Mouse (Mus musculus): ENCODE results near the gene Kcnh3. TPM values are rescaled to one million over a fixed set of nuclear protein-coding genes. Genes with fewer than 3 reads are reported as not detected.

Kcnh3 gene
- polyA plus RNA-seq, 1 experiment from 2014 or later = not detected

DNA sequence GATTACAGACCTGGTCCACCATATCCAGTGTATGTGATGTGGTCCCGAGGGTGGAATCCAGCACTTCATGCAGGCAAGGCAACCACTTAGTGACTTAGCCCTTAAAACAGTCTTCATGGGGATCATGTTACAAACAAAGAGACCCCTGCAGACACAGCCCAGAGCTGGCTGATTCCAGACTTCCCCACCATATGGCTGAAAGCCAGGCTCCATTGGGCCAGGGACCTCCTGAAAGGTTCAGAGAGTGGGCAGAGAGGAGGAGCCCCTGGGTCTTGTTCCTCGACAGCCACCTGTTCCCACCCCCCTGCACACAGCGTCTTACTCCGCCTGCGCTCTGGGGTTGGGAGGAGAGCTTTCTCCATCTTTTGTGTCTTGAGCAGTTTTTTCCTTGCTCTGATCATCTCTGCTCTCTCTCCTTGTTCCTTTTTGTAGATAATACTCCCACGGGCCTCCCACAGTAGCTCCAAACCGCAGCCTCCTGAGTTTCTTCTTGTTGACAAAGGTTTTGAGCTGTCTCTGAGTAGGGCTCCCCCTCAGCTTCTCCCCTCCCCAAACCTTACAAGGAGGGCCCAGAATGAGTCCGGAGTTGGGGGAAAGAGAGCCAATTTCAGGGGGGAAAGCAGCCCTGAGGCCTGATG, 3.2 kb upstream of the Kcnh3 start:
- ATAC-seq = no peak
- WGBS (ENCODE audit: insufficient replicate concordance) = 19% methylated on average over 8 of the region's 8 CpGs
- H3K27ac ChIP-seq = no peak overlapping the region
- peaks cover 78% of the 10 kb centered on the region for H3K27me3 ChIP-seq (replicated peaks)
- no peak overlapping the region for H3K4me3 ChIP-seq
- no peaks in the 10 kb centered on the region for H3K9me3 ChIP-seq (replicated peaks)
- no peaks in the 10 kb centered on the region for H3K36me3 ChIP-seq
- no peak overlapping the region for H3K9ac ChIP-seq
- peaks cover 36% of the 10 kb centered on the region for H3K4me1 ChIP-seq
- no peak overlapping the region for H3K4me2 ChIP-seq

- H3K4me3 ChIP-seq = peak overlapping the region; percentile 52
- no peaks in the 10 kb centered on the region for H3K36me3 ChIP-seq
- no peak overlapping the region for H3K9ac ChIP-seq
- H3K27ac ChIP-seq = no peak overlapping the region
- peaks cover 27% of the 10 kb centered on the region for H3K4me1 ChIP-seq
- H3K27me3 ChIP-seq (replicated peaks) = peaks cover 94% of the 10 kb centered on the region
- H3K9me3 ChIP-seq (replicated peaks) = no peaks in the 10 kb centered on the region
- peak overlapping the region; percentile 73 for H3K4me2 ChIP-seq
- WGBS (ENCODE audit: insufficient replicate concordance) = 8% methylated on average over 18 of the region's 18 CpGs
- no peak for ATAC-seq
These were observed 1.7 kb upstream of the Kcnh3 start for GRCm38 (mm10) chr15:99222794-99223584.

- WGBS (ENCODE audit: insufficient replicate concordance) = 3% methylated on average over 46 of the region's 46 CpGs
- Histone ChIP-seq H3K27ac (no peak overlapping the region), H3K9me3 (replicated peaks) (no peaks in the 10 kb centered on the region), H3K27me3 (replicated peaks) (peaks cover 96% of the 10 kb centered on the region), H3K4me2 (peak overlapping the region; percentile 73), H3K4me1 (peaks cover 21% of the 10 kb centered on the region), H3K36me3 (no peaks in the 10 kb centered on the region), H3K9ac (no peak overlapping the region), H3K4me3 (peak overlapping the region; percentile 52)
- no peak for ATAC-seq
These were observed 965 bp upstream of the Kcnh3 start for GRCm38 (mm10) chr15:99223585-99224207.

DNA sequence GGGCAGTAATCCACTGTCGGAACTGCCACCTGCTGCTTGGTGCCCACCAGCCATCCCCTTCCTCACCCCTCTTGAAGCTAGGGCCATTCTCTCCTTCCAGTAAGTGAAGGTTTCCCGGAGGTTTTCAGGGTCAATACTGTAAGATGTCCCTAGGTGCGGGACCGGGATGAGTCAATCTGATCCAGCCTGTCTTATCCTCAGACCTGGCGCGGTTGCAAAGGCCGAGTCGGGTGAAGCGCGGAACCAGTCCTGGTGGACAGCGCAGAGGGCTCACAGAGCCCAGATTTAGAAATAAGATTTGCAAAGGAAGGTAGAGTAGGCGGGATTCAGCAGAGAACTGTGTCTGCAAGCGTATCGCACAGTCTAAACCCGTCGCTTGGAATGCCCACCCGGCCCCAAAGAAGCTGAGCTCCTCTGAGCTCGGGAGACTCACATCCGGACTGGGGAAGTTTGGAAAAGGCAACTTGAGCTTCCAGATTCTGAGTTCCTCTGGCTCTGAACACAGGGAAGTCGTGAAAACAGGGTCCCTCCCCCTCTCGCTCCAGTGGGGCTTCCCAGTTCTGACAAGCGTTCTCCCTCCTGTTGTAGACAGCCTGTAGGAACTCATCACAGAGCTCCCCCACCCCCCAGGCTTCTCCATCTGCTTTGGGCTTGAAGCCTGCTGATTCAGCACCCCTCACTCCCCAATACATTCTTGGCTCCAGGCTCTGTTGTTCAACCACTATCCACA, 585 bp downstream of the Kcnh3 start:
- Histone ChIP-seq H3K36me3 (no peaks in the 10 kb centered on the region), H3K4me2 (peak overlapping the region; percentile 73), H3K9me3 (replicated peaks) (no peaks in the 10 kb centered on the region), H3K4me3 (peak overlapping the region; percentile 52), H3K27me3 (replicated peaks) (peaks cover 100% of the 10 kb centered on the region), H3K9ac (no peak overlapping the region), H3K27ac (no peak overlapping the region), H3K4me1 (peaks cover 21% of the 10 kb centered on the region)
- 2% methylated on average over 22 of the region's 22 CpGs for WGBS (ENCODE audit: insufficient replicate concordance)
- no peak for ATAC-seq

DNA sequence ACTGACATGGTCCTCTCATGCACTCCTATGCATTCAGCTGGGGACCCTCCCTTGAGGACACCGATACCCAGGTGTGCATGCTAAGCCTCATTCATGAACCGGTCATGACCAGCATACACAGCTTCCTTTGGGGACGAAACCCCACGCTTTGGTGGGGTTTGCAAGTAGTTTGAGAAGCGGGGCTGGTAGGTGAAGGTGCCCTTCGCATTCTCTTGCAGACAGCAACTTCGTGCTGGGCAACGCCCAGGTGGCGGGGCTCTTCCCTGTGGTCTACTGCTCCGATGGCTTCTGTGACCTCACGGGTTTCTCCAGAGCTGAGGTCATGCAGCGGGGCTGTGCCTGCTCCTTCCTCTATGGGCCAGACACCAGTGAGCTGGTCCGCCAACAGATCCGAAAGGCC, 1.4 kb downstream of the Kcnh3 start:
- Histone ChIP-seq H3K27me3 (replicated peaks) (peaks cover 100% of the 10 kb centered on the region), H3K9me3 (replicated peaks) (no peaks in the 10 kb centered on the region), H3K4me2 (no peak overlapping the region), H3K36me3 (no peaks in the 10 kb centered on the region), H3K9ac (no peak overlapping the region), H3K4me1 (peaks cover 21% of the 10 kb centered on the region), H3K27ac (no peak overlapping the region), H3K4me3 (no peak overlapping the region)
- 18% methylated on average over 14 of the region's 14 CpGs for WGBS (ENCODE audit: insufficient replicate concordance)
- no peak for ATAC-seq

- H3K9ac ChIP-seq = no peak overlapping the region
- ATAC-seq = no peak
- H3K9me3 ChIP-seq (replicated peaks) = no peaks in the 10 kb centered on the region
- WGBS (ENCODE audit: insufficient replicate concordance) = 56% methylated on average over 10 of the region's 10 CpGs
- peaks cover 6% of the 10 kb centered on the region; the same call in 1 of the 2 replicates for H3K4me1 ChIP-seq
- H3K36me3 ChIP-seq = no peaks in the 10 kb centered on the region
- no peak overlapping the region for H3K4me2 ChIP-seq
- H3K4me3 ChIP-seq = no peak overlapping the region
- H3K27me3 ChIP-seq (replicated peaks) = peaks cover 84% of the 10 kb centered on the region
- H3K27ac ChIP-seq = no peak overlapping the region
These were observed 7.3 kb downstream of the Kcnh3 start for GRCm38 (mm10) chr15:99231998-99232397.

DNA sequence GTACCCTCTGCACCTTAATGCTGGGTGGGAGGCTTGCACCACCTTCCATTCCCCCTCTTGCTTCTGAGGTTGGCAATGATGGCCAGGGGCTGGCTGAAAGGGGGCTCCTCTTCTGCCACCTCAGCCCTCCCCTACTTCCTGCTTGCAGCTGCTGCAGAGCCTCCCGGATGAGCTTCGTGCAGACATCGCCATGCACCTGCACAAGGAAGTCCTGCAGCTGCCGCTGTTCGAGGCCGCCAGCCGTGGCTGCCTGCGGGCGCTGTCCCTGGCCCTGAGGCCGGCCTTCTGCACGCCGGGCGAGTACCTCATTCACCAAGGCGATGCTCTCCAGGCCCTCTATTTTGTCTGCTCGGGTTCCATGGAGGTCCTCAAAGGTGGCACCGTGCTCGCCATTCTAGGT, 9.1 kb downstream of the Kcnh3 start:
- peaks cover 6% of the 10 kb centered on the region; the same call in 1 of the 2 replicates for H3K4me1 ChIP-seq
- no peaks in the 10 kb centered on the region for H3K36me3 ChIP-seq
- no peak overlapping the region for H3K27ac ChIP-seq
- 42% methylated on average over 17 of the region's 17 CpGs for WGBS (ENCODE audit: insufficient replicate concordance)
- H3K9ac ChIP-seq = no peak overlapping the region
- no peak overlapping the region for H3K4me2 ChIP-seq
- H3K9me3 ChIP-seq (replicated peaks) = no peaks in the 10 kb centered on the region
- ATAC-seq = no peak
- H3K27me3 ChIP-seq (replicated peaks) = peaks cover 67% of the 10 kb centered on the region
- H3K4me3 ChIP-seq = no peak overlapping the region

GRCm38 (mm10) chr15:99234326-99235010, 9.8 kb downstream of the Kcnh3 start:
- peak; percentile 46 for ATAC-seq
- no peak overlapping the region for H3K4me2 ChIP-seq
- no peak overlapping the region for H3K27ac ChIP-seq
- H3K9me3 ChIP-seq (replicated peaks) = no peaks in the 10 kb centered on the region
- peaks cover 6% of the 10 kb centered on the region; the same call in 1 of the 2 replicates for H3K4me1 ChIP-seq
- no peak overlapping the region for H3K4me3 ChIP-seq
- WGBS (ENCODE audit: insufficient replicate concordance) = 43% methylated on average over 12 of the region's 12 CpGs
- peaks cover 59% of the 10 kb centered on the region for H3K27me3 ChIP-seq (replicated peaks)
- no peak overlapping the region for H3K9ac ChIP-seq
- H3K36me3 ChIP-seq = no peaks in the 10 kb centered on the region

GRCm38 (mm10) chr15:99238006-99238405, 13.3 kb downstream of the Kcnh3 start:
- H3K36me3 ChIP-seq = peaks cover 20% of the 10 kb centered on the region
- H3K9ac ChIP-seq = no peak overlapping the region
- peaks cover 6% of the 10 kb centered on the region; the same call in 1 of the 2 replicates for H3K4me1 ChIP-seq
- no peak overlapping the region for H3K4me2 ChIP-seq
- no peak overlapping the region for H3K27ac ChIP-seq
- ATAC-seq = no peak
- H3K27me3 ChIP-seq (replicated peaks) = peaks cover 24% of the 10 kb centered on the region
- WGBS (ENCODE audit: insufficient replicate concordance) = 54% methylated on average over 11 of the region's 11 CpGs
- H3K4me3 ChIP-seq = no peak overlapping the region
- H3K9me3 ChIP-seq (replicated peaks) = no peaks in the 10 kb centered on the region

DNA sequence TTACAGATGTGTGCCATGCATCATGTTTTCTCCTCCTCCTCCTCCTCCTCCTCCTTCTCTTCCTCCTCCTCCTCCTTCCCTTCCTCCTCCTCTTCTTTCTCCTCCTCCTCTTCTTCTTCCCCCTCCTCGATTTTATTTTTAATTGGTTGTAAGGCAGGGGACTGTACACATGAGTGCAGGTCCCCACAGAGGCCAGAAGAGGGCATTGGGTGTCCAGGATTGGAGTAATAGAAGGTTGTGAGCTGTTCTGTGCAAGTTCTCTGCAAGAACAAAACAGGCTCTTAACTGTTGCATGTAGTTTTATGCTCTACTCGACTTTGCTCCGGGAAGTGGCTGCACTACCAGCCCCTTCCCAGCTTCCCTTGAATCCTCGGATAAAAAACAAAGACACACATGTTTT, 15.5 kb downstream of the Kcnh3 start:
- Histone ChIP-seq H3K27ac (no peak overlapping the region), H3K4me3 (no peak overlapping the region), H3K9me3 (replicated peaks) (no peaks in the 10 kb centered on the region), H3K4me2 (no peak overlapping the region), H3K9ac (no peak overlapping the region), H3K27me3 (replicated peaks) (peaks cover 4% of the 10 kb centered on the region; the same call in 1 of the 2 replicates), H3K36me3 (peaks cover 41% of the 10 kb centered on the region), H3K4me1 (no peaks in the 10 kb centered on the region)
- 56% methylated on average over 4 of the region's 4 CpGs for whole genome bisulfite sequencing (ENCODE audit: insufficient replicate concordance)
- ATAC-seq = no peak

GRCm38 (mm10) chr15:99241249-99241648, 16.6 kb downstream of the Kcnh3 start:
- H3K9me3 ChIP-seq (replicated peaks) = no peaks in the 10 kb centered on the region
- H3K36me3 ChIP-seq = peaks cover 52% of the 10 kb centered on the region
- H3K4me3 ChIP-seq = no peak overlapping the region
- H3K9ac ChIP-seq = no peak overlapping the region
- H3K4me2 ChIP-seq = no peak overlapping the region
- H3K27ac ChIP-seq = no peak overlapping the region
- no peaks in the 10 kb centered on the region; the same call in 1 of the 2 replicates for H3K27me3 ChIP-seq (replicated peaks)
- ATAC-seq = no peak
- H3K4me1 ChIP-seq = no peaks in the 10 kb centered on the region
- WGBS (ENCODE audit: insufficient replicate concordance) = 78% methylated on average over 4 of the region's 4 CpGs

Data from liver, embryonic 12.5 days (tissue).